Mouse (Mus musculus): ENCODE results near the gene Usp46.

DNA sequence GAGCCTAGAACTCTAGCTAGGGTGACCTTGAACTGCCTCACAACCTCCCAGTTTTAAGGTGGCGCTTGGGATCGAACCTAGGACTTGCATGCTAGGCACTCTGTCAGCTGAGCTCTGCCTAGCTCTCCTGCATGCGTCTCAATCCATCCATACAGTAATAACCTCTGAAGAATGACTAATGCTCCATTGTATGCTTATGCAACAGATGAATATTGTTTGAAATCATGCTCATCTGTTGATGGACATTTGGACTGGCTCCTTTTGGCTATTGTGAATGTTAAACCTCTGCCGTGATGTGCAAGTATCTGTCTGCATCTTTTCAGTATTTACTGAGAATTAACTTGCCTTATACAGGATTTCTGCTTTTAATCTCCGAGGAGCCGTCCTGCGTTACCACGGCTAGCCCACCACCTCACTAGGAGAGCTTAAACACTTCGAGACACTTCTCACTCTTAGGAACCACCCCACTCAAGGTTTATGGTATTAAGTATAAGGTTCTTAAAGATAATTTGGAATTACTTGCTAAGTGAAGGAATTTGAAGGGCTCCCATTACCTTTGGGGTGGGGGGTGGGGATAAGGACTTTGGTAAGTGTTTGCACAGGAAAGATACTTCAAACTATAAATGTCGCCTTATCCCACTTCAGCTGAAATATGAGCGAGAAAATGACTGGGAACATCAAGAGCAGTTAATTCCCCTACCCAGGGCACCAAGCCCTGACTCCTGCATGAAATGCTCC is 29.1 kb upstream of the Usp46 start:
- no peak for TF ChIP-seq CTCF (IDR thresholded peaks at IDR 0.05; ENCODE audit: low read depth)
- no peak for TF ChIP-seq EP300 (IDR thresholded peaks at IDR 0.05; ENCODE audit: low read depth)

Measured in heart, postnatal 0 days (tissue).